Mouse (Mus musculus): ENCODE results near the gene Dnmt1. TPM values are rescaled to one million over a fixed set of nuclear protein-coding genes. Genes with fewer than 3 reads are reported as not detected.
"Not testable (repeated sequence)": the region's sequence is repeated elsewhere in the genome, so short reads cannot be mapped to it uniquely, and the experiment has no call there.

Gene Dnmt1
- total RNA-seq (2021): 10 to 100 TPM; 12.4 to 12.7 TPM

GRCm38 (mm10) chr9:20959430-20959938, at the start of gene Dnmt1:
Gene Dnmt1 (minus strand): TSS chr9:20959888.
- no peak for DNase-seq (ENCODE audit: low spot score)
- intact Hi-C loops (cut with DNase I): no loop called here

- no peak for DNase-seq (ENCODE audit: low spot score)
- intact Hi-C loops (cut with DNase I): no loop called here
Observed at GRCm38 (mm10) chr9:21008007-21008406, 48.3 kb upstream of the Dnmt1 start.

GRCm38 (mm10) chr9:21007313-21007952, 47.7 kb upstream of the Dnmt1 start:
- intact Hi-C loops (cut with DNase I): no loop called here
- DNase-seq (ENCODE audit: low spot score): no peak

- intact Hi-C loops (cut with DNase I): loop anchor here (2.0 to 5.0 kb wide), 3 partner anchors 26 to 134 kb away; partner anchors contain the start of gene Icam4
- DNase-seq (ENCODE audit: low spot score): peak; percentile 67
Observed at GRCm38 (mm10) chr9:21002627-21003551, 43.2 kb upstream of the Dnmt1 start, which contains the start of gene Mrpl4. Gene Mrpl4 (plus strand): TSS chr9:21002738.

- intact Hi-C loops (cut with DNase I): loop anchor here (2.0 to 5.0 kb wide), 3 partner anchors 27 to 135 kb away; partner anchors contain the start of gene Icam4
- DNase-seq (ENCODE audit: low spot score): no peak
Observed at GRCm38 (mm10) chr9:21002270-21002626, 42.6 kb upstream of the Dnmt1 start.

GRCm38 (mm10) chr9:21001651-21002200, 42.0 kb upstream of the Dnmt1 start:
- DNase-seq (ENCODE audit: low spot score): no peak
- intact Hi-C loops (cut with DNase I): loop anchor here (2.0 to 5.0 kb wide), 5 partner anchors 25 to 136 kb away; partner anchors contain the start of genes Icam4 and S1pr2

- intact Hi-C loops (cut with DNase I): loop anchor here (2.0 to 5.0 kb wide), 4 partner anchors 24 to 136 kb away; partner anchors contain the start of gene S1pr2
- no peak for DNase-seq (ENCODE audit: low spot score)
Observed at GRCm38 (mm10) chr9:21000811-21001210, 41.1 kb upstream of the Dnmt1 start.

- DNase-seq (ENCODE audit: low spot score): not testable (repeated sequence)
- intact Hi-C loops (cut with DNase I): loop anchor here (5.0 kb wide), 1 partner anchor 81 kb away; no protein-coding TSS in a partner anchor
Observed at GRCm38 (mm10) chr9:20998337-20998736, 38.6 kb upstream of the Dnmt1 start.

GRCm38 (mm10) chr9:20997065-20997464, 37.4 kb upstream of the Dnmt1 start:
- DNase-seq (ENCODE audit: low spot score): no peak
- intact Hi-C loops (cut with DNase I): loop anchor here (5.0 kb wide), 1 partner anchor 80 kb away; no protein-coding TSS in a partner anchor

- intact Hi-C loops (cut with DNase I): loop anchor here (5.0 kb wide), 1 partner anchor 78 kb away; no protein-coding TSS in a partner anchor
- no peak for DNase-seq (ENCODE audit: low spot score)
Observed at GRCm38 (mm10) chr9:20995069-20995468, 35.4 kb upstream of the Dnmt1 start.

- intact Hi-C loops (cut with DNase I): no loop called here
- DNase-seq (ENCODE audit: low spot score): no peak
Observed at GRCm38 (mm10) chr9:20993165-20993898, 33.6 kb upstream of the Dnmt1 start.

- DNase-seq (ENCODE audit: low spot score): no peak
- intact Hi-C loops (cut with DNase I): no loop called here
Observed at GRCm38 (mm10) chr9:20991587-20991986, 31.9 kb upstream of the Dnmt1 start.

- DNase-seq (ENCODE audit: low spot score): no peak
Observed at GRCm38 (mm10) chr9:20990861-20991260, 31.2 kb upstream of the Dnmt1 start.

GRCm38 (mm10) chr9:20987953-20988352, 28.3 kb upstream of the Dnmt1 start:
- no peak for DNase-seq (ENCODE audit: low spot score)
- intact Hi-C loops (cut with DNase I): no loop called here

More at GRCm38 (mm10) chr9:20990861-20991260, 31.2 kb upstream of the Dnmt1 start:
- intact Hi-C loops (cut with DNase I): no loop called here

GRCm38 (mm10) chr9:20986952-20987686, 27.4 kb upstream of the Dnmt1 start:
- intact Hi-C loops (cut with DNase I): no loop called here
- DNase-seq (ENCODE audit: low spot score): peak; percentile 58

GRCm38 (mm10) chr9:20983169-20983568, 23.5 kb upstream of the Dnmt1 start:
- no peak for DNase-seq (ENCODE audit: low spot score)

GRCm38 (mm10) chr9:20982171-20982570, 22.5 kb upstream of the Dnmt1 start:
- no peak for DNase-seq (ENCODE audit: low spot score)
- intact Hi-C loops (cut with DNase I): no loop called here

More at GRCm38 (mm10) chr9:20983169-20983568, 23.5 kb upstream of the Dnmt1 start:
- intact Hi-C loops (cut with DNase I): no loop called here

- intact Hi-C loops (cut with DNase I): loop anchor here (2.0 kb wide), 1 partner anchor 27 kb away; no protein-coding TSS in a partner anchor
- no peak for DNase-seq (ENCODE audit: low spot score)
Observed at GRCm38 (mm10) chr9:20979769-20980168, 20.1 kb upstream of the Dnmt1 start.

Data from heart, postnatal 25 days (tissue).